Mouse (Mus musculus): Measurements from ENCODE around the gene Vrk2. TPM values are rescaled to one million over a fixed set of nuclear protein-coding genes. Genes with fewer than 3 reads are reported as not detected.
A peak's percentile ranks its signal among the peaks of the same experiment; 100 is the strongest.

The Vrk2 gene
- total RNA-seq (2021), result 1 to 10 TPM; 2.4 to 5.3 TPM
- long read RNA-seq, partial matches to known transcripts, result 0 of 2 reads
- long read RNA-seq, other reads (novel, unspliced or antisense), result 1 of 2 reads

GRCm38 (mm10) chr11:26593061-26594059 is at the start of gene Vrk2, which contains the start of gene Gm6899:
TSS of gene Vrk2 (minus strand) at chr11:26593999.
TSS of gene Gm6899 (plus strand) at chr11:26593241.
- DNase-seq (ENCODE audit: low spot score in 2 of 2), result peak; percentile 19 to 26

GRCm38 (mm10) chr11:26642141-26642540 is 48.3 kb upstream of the Vrk2 start:
- DNase-seq (ENCODE audit: low spot score in 2 of 2), result no peak

GRCm38 (mm10) chr11:26640314-26640785 is 46.6 kb upstream of the Vrk2 start:
- DNase-seq (ENCODE audit: low spot score in 2 of 2), result no peak

GRCm38 (mm10) chr11:26636239-26636638 is 42.4 kb upstream of the Vrk2 start:
- no peak for DNase-seq (ENCODE audit: low spot score in 2 of 2)

GRCm38 (mm10) chr11:26622727-26623126 is 28.9 kb upstream of the Vrk2 start:
- no peak for DNase-seq (ENCODE audit: low spot score in 2 of 2)

- DNase-seq (ENCODE audit: low spot score in 2 of 2), result no peak
Observed at GRCm38 (mm10) chr11:26618475-26619223, 24.9 kb upstream of the Vrk2 start.

GRCm38 (mm10) chr11:26608795-26609194 is 15.0 kb upstream of the Vrk2 start:
- peak; percentile 24 to 41 for DNase-seq (ENCODE audit: low spot score in 2 of 2)

GRCm38 (mm10) chr11:26604061-26604655 is 10.4 kb upstream of the Vrk2 start:
- DNase-seq (ENCODE audit: low spot score in 2 of 2), result no peak

- no peak for DNase-seq (ENCODE audit: low spot score in 2 of 2)
Observed at GRCm38 (mm10) chr11:26601571-26602175, 7.9 kb upstream of the Vrk2 start.

- no peak for DNase-seq (ENCODE audit: low spot score in 2 of 2)
Observed at GRCm38 (mm10) chr11:26600692-26601091, 6.9 kb upstream of the Vrk2 start.

- no peak for DNase-seq (ENCODE audit: low spot score in 2 of 2)
Observed at GRCm38 (mm10) chr11:26598876-26599275, 5.1 kb upstream of the Vrk2 start.

- DNase-seq (ENCODE audit: low spot score in 2 of 2), result no peak
Observed at GRCm38 (mm10) chr11:26597761-26598160, 4.0 kb upstream of the Vrk2 start.

GRCm38 (mm10) chr11:26597145-26597544 is 3.3 kb upstream of the Vrk2 start:
- DNase-seq (ENCODE audit: low spot score in 2 of 2), result no peak

- DNase-seq (ENCODE audit: low spot score in 2 of 2), result no peak
Observed at GRCm38 (mm10) chr11:26596186-26596585, 2.4 kb upstream of the Vrk2 start.

GRCm38 (mm10) chr11:26594487-26594886 is 688 bp upstream of the Vrk2 start:
- no peak for DNase-seq (ENCODE audit: low spot score in 2 of 2)

- DNase-seq (ENCODE audit: low spot score in 2 of 2), result no peak
Observed at GRCm38 (mm10) chr11:26592395-26593053, 1.3 kb downstream of the Vrk2 start.

- no peak for DNase-seq (ENCODE audit: low spot score in 2 of 2)
Observed at GRCm38 (mm10) chr11:26587184-26587524, 6.6 kb downstream of the Vrk2 start.

GRCm38 (mm10) chr11:26586367-26587183 is 7.2 kb downstream of the Vrk2 start:
- peak; percentile 27 to 72 for DNase-seq (ENCODE audit: low spot score in 2 of 2)
